Mouse (Mus musculus) urinary bladder, adult 2 months (tissue): ENCODE data around the gene Gm21973. TPM values are rescaled to one million over a fixed set of nuclear protein-coding genes. Genes with fewer than 3 reads are reported as not detected.

Experiments
- DNase-seq: peaks from one replicate; pipeline ENCODE4 v3.0.0; 2022; ENCODE audit warnings: low spot score
- polyA plus RNA-seq: library from polyadenylated mRNA; depleted of rRNA; stranded (reverse); fragments of >200 nt; gene quantifications from 2 replicates; pipeline ENCODE4 v1.2.3, GENCODE M21; 2012; rRNA removed

The Gm21973 gene
- not detected in 2 replicates for polyA plus RNA-seq

DNA sequence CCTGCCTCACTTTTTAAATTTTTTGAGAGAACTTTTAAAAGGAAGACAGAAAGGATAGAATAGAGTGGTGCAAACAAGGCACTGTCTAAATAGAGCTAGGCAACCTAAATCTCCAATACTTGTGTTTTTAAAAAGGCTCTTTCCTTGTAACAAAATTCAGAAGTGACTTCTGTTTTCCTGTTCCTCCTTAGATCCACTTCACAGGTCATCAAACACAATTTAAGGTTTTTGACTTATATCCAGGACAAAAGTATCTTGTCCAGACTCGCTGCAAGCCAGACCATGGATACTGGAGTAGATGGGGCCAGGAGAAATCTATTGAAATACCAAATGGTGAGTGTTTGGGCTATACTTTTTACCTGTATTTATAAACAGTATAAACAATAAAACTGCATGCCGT lies at the start of gene Gm21973:
Gm21973 (plus strand) TSS at position 301 of the 400 bp plus-strand sequence.
- DNase-seq: no peak

DNA sequence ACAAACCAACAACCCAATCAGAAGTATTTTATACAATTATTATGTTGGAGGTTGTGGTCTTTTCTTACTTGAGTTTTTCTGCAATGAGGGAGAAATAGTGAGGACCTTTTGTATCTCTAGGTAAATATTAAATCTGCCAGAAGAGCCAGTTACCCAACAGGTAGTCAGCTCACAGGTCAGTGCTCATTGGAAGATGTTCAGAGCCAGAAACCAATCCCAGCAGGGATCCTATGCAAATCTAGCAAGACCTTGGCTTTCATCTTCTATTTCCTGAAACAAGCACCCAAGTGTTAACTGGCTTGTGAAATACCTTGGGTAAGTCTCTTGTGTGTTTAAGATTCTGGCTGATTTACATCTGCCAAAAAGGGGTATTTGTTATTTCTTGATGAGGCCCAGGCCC lies 48.8 kb upstream of the Gm21973 start:
- DNase-seq: no peak

DNA sequence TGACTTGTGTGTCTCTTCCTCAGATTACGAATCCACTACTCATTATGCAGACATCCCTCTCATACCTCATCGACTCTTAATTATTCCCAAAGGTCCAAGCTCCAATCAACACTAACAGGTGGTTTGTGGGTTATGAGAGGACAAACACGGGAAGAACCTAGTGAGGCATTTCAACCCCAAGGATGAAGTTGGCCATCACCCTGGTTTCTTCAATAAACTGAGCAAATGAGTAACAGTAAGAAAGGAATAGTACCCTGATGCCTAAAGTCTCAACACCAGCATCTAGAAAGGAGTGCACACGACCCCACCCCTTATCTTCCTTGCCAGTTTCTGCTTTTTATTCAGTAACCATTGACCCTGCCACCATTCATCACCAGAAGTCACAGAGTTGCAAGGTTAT lies 47.7 kb upstream of the Gm21973 start:
- no peak for DNase-seq

DNA sequence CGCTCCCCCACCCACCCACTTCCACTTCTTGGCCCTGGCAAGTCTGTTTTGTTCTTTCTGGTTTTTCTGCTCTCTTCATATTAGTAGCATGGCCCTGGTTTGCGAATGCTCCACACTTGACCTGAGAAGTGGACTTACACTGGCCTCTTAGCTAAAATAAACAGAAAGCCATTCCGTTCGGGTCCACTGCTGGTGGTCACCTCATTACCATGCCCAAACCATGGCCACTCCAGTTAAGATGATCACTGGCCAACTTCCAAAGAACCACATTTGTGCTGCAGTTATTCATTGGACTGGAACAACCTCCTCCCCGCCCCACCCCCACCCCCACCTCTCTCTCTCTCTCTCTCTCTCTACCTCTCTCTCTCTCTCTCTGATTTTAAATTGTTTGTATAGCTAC lies 43.6 kb upstream of the Gm21973 start:
- no peak for DNase-seq

DNA sequence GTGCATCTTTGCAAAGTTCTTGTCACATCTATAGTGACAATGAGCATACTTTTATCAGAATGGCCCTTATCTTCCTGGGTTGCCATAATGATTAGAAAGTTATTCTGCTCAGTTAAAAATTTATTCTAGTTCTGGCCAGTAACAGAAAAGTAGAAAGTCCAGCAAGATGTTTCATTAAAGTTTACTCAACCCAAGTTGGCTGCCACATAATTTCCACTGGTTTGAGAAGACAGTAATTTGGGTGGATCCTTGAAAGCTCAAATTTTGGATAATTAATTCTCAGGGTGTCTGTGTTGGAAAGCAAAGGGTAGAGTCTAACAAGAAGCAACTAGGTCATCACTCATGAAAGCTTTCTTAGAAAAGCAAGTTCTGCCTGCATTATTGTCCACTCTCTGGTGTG lies 41.5 kb upstream of the Gm21973 start:
- no peak for DNase-seq

DNA sequence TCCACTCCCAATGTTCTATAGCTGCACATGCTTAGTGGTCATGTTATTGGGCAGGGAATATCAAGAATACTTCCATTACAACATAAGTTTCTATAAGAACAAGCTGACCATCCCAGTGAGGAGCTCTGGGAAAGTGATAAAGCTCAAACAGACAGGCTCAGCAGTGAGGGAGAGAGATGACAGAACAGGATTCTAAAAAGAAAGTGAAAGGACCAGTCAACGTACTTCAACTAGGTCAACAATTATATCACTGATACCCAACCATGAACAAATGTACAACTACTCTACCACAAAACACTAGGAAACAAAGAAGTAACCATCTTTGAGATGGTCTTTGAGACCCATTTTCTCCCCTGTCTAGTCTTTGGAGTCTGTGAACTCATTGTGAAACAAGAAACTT lies 28.6 kb upstream of the Gm21973 start:
- no peak for DNase-seq

DNA sequence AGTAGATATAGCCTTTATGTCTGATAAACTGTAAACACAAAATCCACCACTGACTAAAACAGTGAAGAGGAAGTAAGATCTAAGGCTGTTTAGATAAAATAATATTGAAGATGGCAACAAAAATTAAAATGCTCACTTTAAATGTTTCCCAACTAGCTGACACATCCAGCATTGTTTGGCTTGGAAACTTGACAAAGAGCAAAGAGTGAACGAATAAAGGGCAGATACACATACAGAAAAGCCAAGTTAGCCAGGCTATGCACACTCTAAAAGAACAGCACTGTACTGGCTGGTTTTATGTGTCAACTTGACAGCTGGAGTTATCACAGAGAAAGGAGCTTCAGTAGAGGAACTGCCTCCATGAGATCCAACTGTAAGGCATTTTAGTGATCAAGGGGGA lies 27.1 kb upstream of the Gm21973 start:
- DNase-seq: no peak

DNA sequence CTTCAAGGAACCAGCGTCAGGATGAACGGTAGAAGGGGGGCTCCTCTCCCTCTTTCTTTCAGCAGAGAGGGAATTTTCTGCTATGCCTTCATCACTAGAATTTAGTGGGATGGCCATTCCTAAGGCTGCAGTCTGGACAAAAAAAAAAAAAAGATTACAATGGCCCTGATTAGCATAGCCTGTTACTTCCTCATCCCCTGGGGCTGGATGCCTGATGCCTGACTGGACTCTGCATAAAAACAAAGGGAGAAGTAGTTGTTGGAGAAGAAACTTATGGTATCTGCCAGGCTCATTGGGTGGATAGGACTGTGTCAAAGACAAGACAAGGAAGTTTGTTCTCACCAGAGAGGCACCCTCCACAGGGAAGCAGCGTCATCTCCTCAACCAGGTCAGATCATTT lies 25.7 kb upstream of the Gm21973 start:
- no peak for DNase-seq

DNA sequence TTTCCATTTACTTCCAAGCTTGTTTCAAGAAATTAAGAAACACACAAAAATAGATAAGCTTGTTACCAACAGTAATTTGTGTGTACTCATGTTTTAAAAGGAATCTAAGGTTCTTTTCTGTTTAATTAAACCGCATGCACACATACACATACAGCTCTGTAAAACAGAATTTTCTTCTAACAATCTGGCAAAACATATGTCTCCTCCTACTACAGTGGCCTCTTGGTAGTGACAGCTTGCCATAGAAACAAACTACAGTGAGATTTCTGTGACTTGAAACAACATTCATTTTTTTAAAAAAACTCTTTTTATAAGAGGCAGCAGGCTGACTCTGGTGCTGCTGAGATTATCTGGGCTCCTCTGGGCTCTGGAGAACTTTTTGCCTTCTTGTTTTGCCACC lies 18.7 kb upstream of the Gm21973 start:
- DNase-seq: no peak

DNA sequence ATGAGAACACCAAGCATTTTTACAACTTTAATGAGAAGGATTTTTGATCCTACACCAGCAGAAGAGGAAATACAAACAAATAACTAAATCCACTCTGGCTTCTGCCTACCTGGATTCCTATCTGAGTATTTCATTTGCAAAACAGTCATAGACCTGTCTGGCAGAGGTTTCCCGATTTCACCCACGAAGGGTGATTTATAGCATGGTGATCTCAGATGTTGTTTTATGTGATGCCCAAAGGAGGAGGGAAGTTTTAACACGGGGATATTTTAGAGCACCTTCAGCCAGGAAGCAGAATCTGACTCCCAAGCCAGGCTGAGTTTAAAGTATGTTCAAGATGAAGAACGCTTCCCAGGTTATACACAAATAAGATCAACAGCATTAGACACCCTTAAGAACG lies 13.4 kb upstream of the Gm21973 start:
- no peak for DNase-seq

DNA sequence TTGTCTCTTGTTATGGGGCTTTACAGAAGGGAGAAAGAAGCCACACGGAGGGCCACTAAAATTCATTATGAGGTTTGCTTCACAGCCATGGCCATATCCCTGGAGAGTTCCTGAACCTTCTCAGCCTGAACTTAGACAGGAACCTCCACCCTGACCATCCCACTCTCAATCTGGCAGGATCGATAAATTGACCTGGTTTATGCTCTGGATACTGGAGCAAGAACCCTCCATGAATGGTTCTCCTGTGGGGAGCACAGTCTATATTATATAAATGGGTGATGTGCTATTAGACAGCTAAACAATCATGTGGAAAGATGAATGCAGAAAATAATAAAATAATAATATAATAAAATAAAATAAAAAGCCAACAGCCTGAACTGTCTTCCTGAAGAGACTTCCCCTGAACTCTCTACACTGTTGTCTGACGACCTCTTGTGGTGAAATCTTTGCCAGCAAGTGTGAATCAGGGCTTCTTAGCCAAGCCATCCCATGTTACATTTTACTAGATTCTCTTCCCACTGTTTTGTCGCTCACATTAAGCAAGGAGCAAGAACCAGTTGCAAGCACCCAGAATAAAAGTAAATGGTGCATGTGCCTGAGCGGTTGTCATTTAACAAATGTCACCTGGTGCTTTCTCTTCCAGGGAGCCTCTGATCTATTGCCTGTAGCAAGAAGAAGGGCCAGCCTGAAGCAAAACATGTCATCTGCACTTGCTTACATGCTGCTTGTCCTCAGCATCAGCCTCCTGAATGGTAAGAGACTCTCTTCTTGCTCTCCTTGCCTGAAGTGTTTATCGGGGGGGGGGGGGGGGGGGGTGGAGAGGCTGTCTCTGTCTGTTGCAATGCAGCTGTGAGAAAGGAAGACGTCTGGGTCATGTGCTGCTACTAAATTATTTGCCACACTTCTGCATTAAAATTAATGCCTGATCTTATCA lies 11.4 kb upstream of the Gm21973 start:
- no peak for DNase-seq

DNA sequence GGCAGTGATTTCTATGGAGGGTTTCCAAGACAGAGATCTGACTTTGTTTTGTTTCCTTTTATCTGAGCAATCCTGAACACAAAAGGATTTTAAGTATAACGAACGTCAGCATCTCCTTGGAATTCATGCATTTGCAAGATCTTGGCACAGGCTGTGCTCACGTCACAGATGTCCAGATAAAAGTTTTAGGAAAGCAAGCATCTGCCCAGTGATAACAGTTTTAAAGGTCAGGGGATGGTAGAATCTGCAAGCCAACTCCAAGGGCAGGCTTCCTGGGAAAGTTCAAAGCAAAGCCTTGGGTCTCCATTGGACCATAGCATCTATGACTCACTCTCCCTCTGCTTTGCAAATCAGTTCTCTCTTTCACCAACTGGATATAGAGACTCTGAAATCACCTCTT lies 5.4 kb downstream of the Gm21973 start:
- no peak for DNase-seq

DNA sequence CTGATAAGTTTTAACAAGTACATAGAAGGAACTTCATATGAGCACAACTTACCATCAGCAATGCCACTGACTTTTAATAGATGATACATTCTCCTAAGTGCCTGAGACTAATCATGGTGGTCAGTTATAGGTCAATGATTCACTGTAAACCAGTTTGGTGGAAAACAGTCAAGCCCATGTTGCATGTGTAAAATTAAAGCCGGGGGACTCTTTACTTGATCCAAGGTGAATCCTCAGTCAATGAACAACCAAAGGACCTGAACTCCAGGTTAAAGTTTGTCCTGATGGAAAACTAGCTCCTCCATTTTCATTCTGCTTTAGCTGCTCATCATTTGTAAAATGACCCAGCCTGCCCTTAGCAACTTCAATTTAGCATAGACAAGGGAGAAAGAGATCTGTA lies 7.4 kb downstream of the Gm21973 start:
- DNase-seq: no peak

DNA sequence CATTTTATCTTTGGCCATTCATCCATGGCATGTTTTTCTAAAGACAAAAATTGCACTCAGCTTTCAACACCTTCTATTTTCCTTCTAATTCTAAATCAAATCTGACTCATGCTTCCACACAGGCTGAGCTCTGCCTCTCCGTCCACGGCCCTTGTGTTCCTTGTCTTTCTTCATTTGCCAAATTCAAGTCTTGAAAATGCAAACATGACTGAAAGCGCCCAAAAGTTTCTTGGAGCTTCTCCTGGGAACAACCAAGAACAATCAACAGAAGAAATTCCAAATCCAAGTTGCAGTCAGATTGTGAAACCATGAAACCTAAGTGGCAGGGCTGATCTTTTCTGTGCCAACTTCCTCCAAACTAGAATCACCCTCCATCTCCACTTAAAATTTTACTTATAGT lies 13.4 kb downstream of the Gm21973 start:
- DNase-seq: no peak

DNA sequence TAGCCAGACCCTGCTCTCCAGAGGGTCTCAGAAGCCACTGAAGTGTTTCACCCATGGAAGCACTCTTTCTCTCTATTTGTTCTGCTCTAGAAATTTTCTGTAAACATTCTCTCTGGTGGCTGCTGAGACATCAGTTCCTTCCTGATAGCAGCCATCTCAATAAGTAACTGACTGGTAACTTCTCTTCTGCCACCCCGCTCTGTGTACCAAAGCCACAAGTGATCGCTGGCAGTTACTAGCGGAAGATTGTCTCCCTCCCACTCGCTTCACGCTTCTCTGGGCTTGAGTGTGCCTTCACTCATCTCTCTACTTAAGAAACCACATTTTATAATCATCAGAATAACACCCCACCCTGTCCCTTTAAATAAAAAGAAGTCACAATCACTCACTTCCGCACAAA lies 21.9 kb downstream of the Gm21973 start:
- no peak for DNase-seq

DNA sequence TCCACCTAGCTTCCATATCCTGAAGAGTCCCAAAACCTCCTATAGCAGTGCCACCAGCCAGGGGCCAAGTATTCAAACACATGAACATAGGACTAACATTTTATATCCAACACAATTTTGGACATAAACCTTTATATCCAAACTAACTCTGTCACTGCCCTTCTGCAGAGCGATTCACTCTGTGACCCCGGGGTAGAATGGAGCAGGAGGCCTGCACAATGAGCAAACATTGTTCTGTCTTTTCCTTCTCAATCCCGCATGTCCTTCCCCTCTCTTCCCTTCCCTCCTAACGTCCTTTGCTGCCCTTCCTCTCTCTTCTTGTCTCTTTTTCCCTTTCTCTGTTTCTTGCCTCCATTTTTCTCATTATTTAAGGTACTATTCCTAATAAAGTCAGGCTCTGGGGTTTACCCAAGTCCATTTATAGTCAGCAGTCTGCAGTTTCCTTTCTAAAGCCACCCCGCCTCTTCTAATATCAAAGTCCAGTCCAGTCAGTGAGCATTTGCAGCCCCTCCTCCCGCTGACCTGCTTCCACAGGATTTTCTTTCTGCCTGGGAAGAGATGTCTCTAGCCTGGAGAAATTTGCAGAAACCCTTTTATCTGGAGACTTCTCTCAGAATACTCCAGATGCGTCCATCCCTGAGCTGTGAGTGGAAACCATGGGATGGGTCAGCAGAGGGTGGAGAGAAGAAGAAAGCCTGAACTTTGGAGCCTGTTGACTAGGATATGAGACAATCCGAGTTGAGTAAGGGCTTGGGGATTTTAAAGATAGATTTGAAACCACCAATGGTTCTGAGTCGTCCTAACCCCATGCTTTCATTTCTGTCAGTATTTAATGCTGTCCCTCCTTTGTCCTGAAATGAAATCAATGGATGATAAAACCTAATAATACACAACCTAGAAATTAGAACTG lies 33.1 kb downstream of the Gm21973 start, which contains the start of gene Agxt2:
Agxt2 (plus strand) TSS at position 494 of the 910 bp plus-strand sequence.
- no peak for DNase-seq

DNA sequence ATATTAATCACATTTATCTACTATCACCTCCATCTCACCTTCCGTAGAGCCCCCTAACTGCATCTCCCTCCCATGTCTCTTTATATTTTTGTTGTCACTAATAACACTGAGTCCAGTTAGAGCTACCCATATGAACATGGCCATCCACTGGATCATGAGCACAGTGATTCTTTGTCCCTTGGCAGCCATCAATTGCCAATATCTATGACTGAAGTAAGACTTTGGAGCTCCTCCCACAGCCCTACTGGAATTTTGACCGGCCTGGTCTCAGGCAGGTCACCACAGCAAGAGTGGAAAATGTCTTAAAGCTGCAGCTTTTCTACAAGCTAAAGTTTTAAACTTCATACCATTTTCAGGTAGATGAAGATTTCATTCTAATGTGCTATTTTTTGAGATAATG lies 41.2 kb downstream of the Gm21973 start:
- no peak for DNase-seq

DNA sequence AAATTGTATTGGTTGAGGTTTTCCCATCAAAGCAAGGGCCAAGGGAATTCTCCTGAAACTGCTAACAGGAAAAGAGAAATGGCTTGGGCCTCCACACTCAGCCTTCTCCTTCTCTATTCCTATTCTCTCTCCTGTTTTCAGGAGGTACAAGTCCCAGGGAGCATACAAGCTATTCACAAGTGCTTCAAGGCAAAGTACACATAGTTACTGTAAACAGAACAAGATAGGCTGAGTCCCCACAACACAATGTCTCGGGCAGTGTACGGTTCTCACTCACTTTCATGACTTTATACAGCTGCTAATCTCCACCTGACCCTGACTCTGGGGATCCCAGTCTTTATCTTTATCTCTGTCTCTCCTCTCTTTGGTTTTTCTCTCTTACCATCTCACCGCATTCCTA lies 50.2 kb downstream of the Gm21973 start:
- no peak for DNase-seq

DNA sequence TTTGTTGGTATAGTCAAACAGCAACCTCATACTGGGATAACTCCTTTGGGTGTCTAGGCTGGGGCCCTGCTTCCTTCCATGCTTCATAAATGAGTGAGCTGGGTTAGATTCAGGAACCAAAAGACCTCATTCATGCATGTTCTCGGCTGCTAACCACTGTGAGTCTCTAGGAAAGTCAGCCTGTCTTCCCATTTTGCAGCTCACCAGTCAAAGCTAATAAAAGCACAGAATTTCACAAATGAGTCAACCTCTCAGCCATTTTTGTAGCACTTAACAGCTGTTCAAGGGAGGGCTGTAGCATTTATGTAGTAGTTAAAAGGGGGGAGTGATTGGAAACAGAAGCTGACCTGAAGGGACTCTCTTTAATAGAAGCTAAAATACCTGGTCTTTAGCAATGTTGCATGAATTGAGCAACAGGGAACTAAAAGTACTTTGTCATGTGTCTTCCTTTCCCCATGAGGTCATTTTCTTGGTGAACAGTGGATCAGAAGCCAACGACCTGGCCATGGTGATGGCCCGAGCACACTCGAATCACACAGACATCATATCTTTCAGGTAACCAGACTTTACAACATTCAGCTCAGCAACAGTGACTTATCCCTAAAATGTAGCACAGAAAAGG lies 53.3 kb downstream of the Gm21973 start:
- DNase-seq: no peak

DNA sequence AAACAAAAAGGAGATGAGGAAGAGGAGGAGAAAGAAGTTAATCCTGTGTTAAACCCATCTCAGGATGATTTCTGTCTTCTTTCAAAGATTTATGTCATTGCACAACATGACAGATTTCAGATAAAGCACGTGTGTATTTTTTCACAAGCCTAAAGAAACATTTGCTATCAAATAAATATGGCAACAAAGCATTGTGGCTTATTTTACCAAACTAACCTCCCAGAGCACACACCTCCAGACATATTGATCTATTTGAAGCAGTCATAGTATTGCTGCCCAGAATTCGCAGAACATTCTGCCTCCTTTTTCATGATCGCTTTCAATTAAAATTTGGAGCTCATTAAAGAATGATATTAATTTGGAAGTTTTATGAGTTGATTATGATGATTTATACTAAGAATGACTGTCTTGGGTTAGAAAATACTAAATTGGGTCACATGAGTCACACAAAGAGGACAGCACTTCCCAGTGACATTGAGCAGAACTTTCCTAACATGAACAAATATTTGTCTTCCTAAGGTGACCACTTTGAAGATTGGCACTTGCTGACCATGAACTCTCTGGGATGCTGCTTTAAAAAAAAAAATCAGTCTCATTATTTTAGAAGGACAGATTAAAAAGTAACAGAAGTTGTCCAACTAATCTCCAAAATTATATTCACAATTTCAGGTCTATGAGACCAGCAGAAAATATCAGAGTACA lies 54.7 kb downstream of the Gm21973 start:
- no peak for DNase-seq

DNA sequence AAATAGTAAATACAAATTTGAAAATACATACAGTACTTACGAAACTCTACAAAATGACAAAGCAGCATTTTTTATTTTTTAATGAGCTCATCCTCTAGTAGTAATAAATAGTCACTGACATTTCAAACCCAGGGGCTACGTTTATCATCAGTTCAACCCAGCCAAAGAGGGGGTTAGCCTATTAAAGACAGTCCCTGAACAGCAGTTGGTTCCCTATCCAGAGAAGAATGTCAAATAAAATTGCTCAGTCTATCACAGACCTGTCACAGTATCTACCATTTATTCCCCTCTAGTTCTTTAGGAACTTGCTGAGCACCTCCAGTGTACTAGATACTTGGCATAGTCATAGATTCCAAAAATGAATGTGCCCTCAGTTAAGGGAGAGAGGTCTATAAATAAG lies 62.1 kb downstream of the Gm21973 start:
- DNase-seq: no peak

DNA sequence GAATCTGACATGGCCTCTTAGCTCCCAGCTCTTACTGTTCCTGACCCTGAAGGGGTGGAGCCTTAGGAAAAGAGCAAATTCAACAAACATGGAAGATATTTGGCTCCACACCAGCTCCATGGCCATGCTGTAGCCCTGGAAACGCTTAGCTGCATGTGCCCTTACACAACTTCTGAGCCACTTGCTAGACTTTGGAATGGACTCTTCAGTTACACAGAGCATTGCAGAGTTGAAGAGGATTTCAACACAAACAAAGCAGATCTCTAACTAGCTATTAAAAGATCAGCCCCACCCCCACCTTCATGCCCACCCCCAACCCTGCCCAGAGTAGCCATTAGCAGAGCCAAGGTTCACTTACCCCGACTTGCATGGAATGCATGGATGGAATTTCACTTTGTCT lies 74.6 kb downstream of the Gm21973 start:
- no peak for DNase-seq
